Mouse (Mus musculus) skeletal muscle tissue, adult 2 months (tissue): ENCODE results near the gene Calhm6.

Experiments used
- DNase-seq: peaks from one replicate; pipeline ENCODE4 v3.0.0-alpha.2; 2012; ENCODE audit warnings: low read depth, low spot score

Gene Calhm6

DNA sequence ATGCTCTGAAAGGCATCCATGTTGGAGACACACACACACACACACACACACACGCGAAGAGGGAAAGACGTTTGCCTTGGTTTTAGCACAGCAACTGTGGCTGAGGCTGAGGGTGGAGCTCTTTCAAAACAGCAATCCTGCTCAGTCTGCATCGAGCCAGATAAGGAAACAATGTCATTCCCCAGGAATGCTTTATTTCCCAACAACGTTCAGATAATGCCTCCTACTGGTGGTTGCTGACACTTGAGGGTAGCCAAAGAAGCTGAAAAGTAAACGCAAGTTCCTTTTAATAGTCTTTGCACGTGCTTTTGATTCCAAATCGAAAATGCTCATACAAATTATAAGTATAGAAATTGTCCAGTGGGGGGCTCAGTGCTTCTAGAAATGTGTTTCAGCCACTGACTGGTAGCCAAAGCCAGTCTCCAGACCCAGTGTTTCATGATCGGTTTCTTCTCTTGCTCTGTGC lies 31.3 kb downstream of the Calhm6 start, which contains the start of gene Calhm5:
Gene Calhm5 (minus strand): TSS at position 102 of the 466 bp plus-strand sequence.
- peak; percentile 71 for DNase-seq

DNA sequence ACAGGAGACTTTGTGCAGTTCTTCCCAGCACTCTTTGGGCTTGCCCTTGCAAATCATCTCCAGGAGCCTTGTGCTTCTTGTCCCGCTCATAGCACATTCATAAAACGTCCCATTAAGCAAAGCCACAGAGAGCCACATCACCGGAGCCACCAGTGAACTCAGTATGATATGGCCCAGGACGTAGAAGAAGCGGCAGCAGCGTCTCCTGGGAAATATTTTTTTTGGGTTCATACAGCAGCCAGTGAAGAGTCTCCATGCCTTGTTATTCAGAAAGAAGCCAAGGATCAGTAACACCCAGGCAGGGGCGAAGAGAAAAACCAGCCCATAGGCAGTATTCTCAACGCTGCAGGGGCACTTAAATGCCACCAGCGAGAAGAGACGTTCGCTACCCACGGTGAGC lies 31.8 kb downstream of the Calhm6 start:
- no peak for DNase-seq

DNA sequence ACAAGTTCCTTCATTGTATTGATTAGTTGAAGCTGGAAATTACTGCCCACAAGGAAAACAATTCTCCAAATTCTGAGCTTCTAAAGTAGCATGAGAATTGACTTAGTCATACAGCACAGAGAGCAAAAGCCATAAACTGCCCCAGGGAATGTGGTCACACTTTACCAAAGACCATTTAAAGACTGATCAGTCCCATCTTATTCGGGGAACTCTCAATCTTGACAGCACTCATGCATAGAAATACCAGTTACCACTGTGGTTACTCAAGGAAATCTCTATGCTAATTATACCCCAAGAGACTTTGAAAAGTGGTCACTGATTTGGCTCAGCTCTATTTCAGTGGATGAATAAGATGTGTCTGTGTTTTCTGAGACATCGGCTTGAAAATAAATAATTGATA lies 32.6 kb downstream of the Calhm6 start:
- DNase-seq, result no peak

GRCm38 (mm10) chr10:34091888-34092287 lies 35.9 kb downstream of the Calhm6 start:
- DNase-seq, result no peak

DNA sequence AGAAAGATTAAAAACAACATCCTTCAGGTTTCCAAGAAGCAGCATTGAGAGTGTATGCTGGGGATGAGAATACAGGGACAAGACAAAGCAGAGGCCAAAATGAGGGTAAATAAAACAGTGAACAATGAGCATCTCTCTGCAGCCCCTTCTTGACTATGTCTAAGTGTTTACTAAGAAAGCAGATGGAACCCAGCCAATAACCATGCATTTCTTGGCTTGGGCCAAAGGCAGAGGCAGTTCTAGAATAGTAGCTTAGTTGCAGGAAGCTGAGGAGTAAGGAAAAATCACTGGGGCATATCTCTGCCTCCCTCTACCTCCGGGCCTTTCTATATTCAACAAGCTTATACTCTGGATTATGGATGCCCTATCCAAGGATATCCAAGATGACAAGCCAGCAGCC lies 37.3 kb downstream of the Calhm6 start:
- no peak for DNase-seq

DNA sequence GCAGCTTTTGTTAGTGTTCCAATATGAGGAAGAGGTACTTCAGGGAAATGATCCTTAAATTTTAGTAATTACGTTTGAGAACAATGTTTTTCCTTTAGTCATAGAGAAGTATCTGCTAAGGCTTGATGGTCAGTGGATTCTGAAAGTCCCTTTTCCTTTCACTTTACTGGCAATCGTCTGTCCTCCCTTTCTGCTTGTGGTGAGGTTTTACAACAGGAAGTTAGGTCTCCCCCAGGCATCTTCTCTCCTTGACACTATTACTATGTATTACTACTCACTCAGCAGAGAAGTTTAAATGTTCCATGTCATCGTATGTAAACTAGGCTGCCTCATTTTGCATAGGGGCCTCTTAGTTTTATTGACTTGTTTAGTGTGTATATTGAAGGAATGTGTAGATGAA lies 38.3 kb downstream of the Calhm6 start:
- DNase-seq, result no peak

GRCm38 (mm10) chr10:34088515-34088914 lies 39.3 kb downstream of the Calhm6 start:
- no peak for DNase-seq

GRCm38 (mm10) chr10:34086514-34086913 lies 41.3 kb downstream of the Calhm6 start:
- no peak for DNase-seq
